Mouse (Mus musculus) testis, adult 2 months (tissue): ENCODE measurements around the gene Sbk1. TPM values are rescaled to one million over a fixed set of nuclear protein-coding genes. Genes with fewer than 3 reads are reported as not detected.

Experiments
- H3K27ac ChIP-seq: fragments of 200-500 bp; 2 replicates; pipeline ENCODE4 v1.5.1; 2012; ENCODE audit warnings: low read depth, low read length; ENCODE audit not compliant: control insufficient read depth, insufficient read depth
- H3K27me3 ChIP-seq: fragments of 200-500 bp; 2 replicates; pipeline ENCODE4 v1.6.1; 2012; ENCODE audit warnings: mild to moderate bottlenecking, low read length, moderate library complexity; ENCODE audit not compliant: control insufficient read depth, insufficient read depth
- H3K36me3 ChIP-seq: fragments of 200-500 bp; 2 replicates; pipeline ENCODE4 v1.6.1; 2012; ENCODE audit warnings: mild to moderate bottlenecking, low read length; ENCODE audit not compliant: control insufficient read depth, insufficient read depth
- H3K4me1 ChIP-seq: fragments of 200-500 bp; 2 replicates; pipeline ENCODE4 v1.6.1; 2012; ENCODE audit warnings: low read length; ENCODE audit not compliant: control insufficient read depth, insufficient read depth
- H3K4me3 ChIP-seq: fragments of 200-500 bp; 2 replicates; pipeline ENCODE4 v1.5.1; 2012; ENCODE audit warnings: low read depth, mild to moderate bottlenecking, low read length, moderate library complexity, mixed read lengths; ENCODE audit not compliant: control insufficient read depth
- CTCF ChIP-seq: fragments of 200-500 bp; IDR thresholded peaks from 2 replicates; pipeline ENCODE4 v1.5.1; 2012; ENCODE audit warnings: low read depth, mild to moderate bottlenecking, inconsistent platforms, low read length, moderate library complexity; ENCODE audit not compliant: control insufficient read depth, insufficient read depth, insufficient replicate concordance
- POLR2A ChIP-seq: fragments of 200-500 bp; IDR thresholded peaks from 2 replicates; pipeline ENCODE4 v1.6.1; 2012; ENCODE audit warnings: low read depth, mild to moderate bottlenecking, inconsistent platforms, low read length, moderate library complexity; ENCODE audit not compliant: control insufficient read depth
- polyA plus RNA-seq: library from polyadenylated mRNA; depleted of rRNA; stranded (reverse); fragments of >200 nt; gene quantifications from 2 replicates; pipeline ENCODE4 v1.2.3, GENCODE M21; 2012

Sbk1 gene
- polyA plus RNA-seq, 1 experiment: 9.9 TPM

- Histone ChIP-seq H3K27me3 (no peaks in the 10 kb centered on the region), H3K36me3 (no peaks in the 10 kb centered on the region), H3K4me3 (no peak overlapping the region), H3K27ac (no peak overlapping the region), H3K4me1 (no peaks in the 10 kb centered on the region; the same call in 1 of the 2 replicates)
- TF ChIP-seq POLR2A: no peak
- TF ChIP-seq CTCF: no peak
These were observed 35.6 kb upstream of the Sbk1 start for GRCm38 (mm10) chr7:126236794-126237192.

DNA sequence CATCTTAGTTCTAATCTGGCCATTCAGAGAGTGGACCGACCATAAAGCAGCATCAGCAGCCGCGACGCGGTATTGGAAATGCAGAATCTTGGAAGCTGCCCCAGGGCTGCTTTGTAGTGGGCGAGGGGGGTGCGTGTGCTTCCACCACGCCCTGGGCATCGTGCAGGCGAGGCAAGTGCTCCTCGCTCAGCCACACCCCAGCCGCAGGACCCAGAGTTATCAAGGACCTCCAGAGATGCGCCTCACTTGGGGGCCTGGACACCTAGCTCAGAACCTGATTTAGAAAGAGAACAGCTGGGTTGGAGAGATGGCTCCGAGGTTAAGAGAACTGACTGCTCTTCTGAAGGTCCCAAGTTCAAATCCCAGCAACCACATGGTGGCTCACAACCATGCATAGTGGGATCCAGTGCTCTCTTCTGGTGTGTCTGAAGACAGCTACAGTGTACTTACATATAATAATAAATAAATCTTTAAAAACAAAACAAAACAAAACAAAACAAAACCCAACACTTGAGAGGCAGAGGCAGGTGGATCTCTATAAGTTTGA, 31.5 kb upstream of the Sbk1 start:
- H3K4me1 ChIP-seq: no peaks in the 10 kb centered on the region; the same call in 1 of the 2 replicates
- no peaks in the 10 kb centered on the region for H3K36me3 ChIP-seq
- no peak for TF ChIP-seq CTCF
- no peak for TF ChIP-seq POLR2A
- H3K4me3 ChIP-seq: no peak overlapping the region
- no peaks in the 10 kb centered on the region for H3K27me3 ChIP-seq
- H3K27ac ChIP-seq: no peak overlapping the region

- no peaks in the 10 kb centered on the region for H3K36me3 ChIP-seq
- TF ChIP-seq POLR2A: no peak
- TF ChIP-seq CTCF: no peak
- no peaks in the 10 kb centered on the region for H3K4me1 ChIP-seq
- no peaks in the 10 kb centered on the region for H3K27me3 ChIP-seq
- no peak overlapping the region for H3K27ac ChIP-seq
- no peak overlapping the region for H3K4me3 ChIP-seq
These were observed 28.2 kb upstream of the Sbk1 start for GRCm38 (mm10) chr7:126244168-126244750.

GRCm38 (mm10) chr7:126248088-126248487, 24.3 kb upstream of the Sbk1 start:
- no peak overlapping the region for H3K4me3 ChIP-seq
- H3K27me3 ChIP-seq: no peaks in the 10 kb centered on the region
- H3K36me3 ChIP-seq: no peaks in the 10 kb centered on the region
- no peak overlapping the region for H3K27ac ChIP-seq
- TF ChIP-seq CTCF (no peak), POLR2A (no peak)
- H3K4me1 ChIP-seq: no peaks in the 10 kb centered on the region

GRCm38 (mm10) chr7:126248641-126249141, 23.7 kb upstream of the Sbk1 start:
- Histone ChIP-seq H3K36me3 (no peaks in the 10 kb centered on the region), H3K4me1 (no peaks in the 10 kb centered on the region), H3K27ac (no peak overlapping the region), H3K4me3 (no peak overlapping the region), H3K27me3 (no peaks in the 10 kb centered on the region)
- TF ChIP-seq CTCF (no peak), POLR2A (no peak)

- Histone ChIP-seq H3K4me1 (no peaks in the 10 kb centered on the region), H3K27ac (no peak overlapping the region), H3K27me3 (no peaks in the 10 kb centered on the region), H3K36me3 (no peaks in the 10 kb centered on the region), H3K4me3 (no peak overlapping the region)
- TF ChIP-seq CTCF (no peak), POLR2A (no peak)
These were observed 23.3 kb upstream of the Sbk1 start for GRCm38 (mm10) chr7:126249146-126249545.

DNA sequence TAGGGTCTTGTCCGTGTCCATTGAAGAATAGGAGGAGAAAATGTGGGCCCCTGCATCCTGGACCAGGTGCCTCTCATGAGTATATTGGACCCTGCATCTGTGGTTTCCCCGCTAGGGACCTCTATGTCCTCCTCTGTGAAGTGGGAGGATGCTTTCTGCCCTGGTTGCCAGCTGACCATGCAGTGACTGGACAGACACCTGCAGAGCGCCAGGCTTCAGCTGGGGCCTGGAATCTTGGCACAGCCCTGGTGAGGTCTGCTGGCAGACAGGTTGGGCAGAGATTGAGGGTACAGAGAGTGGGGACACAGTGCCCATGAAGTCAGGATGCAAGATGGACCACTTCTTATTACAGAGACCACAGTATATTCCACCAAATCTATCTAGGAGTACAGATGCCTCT, 22.4 kb upstream of the Sbk1 start:
- H3K27me3 ChIP-seq: no peaks in the 10 kb centered on the region
- TF ChIP-seq CTCF (no peak), POLR2A (no peak)

More for the DNA sequence above, 22.4 kb upstream of the Sbk1 start:
- no peak overlapping the region for H3K27ac ChIP-seq
- no peak overlapping the region for H3K4me3 ChIP-seq
- no peaks in the 10 kb centered on the region for H3K4me1 ChIP-seq
- H3K36me3 ChIP-seq: no peaks in the 10 kb centered on the region
